Mouse (Mus musculus) cerebellum, adult 2 months (tissue): ENCODE results near the gene Pdf.

Experiments used
- CTCF ChIP-seq: fragments of 200-500 bp; IDR thresholded peaks from 2 replicates; pipeline ENCODE4 v1.5.1; 2011; ENCODE audit warnings: low read depth, mild to moderate bottlenecking, control low read depth, low read length, moderate library complexity, borderline replicate concordance; ENCODE audit not compliant: insufficient read depth
- POLR2A ChIP-seq: fragments of 200-500 bp; IDR thresholded peaks from 2 replicates; pipeline ENCODE4 v1.6.1; 2011; ENCODE audit warnings: low read length, control low read depth, borderline replicate concordance; ENCODE audit not compliant: insufficient read depth

GRCm38 (mm10) chr8:106999068-106999467, 49.3 kb downstream of the Pdf start:
- TF ChIP-seq CTCF (no peak), POLR2A (no peak)
